Mouse (Mus musculus) right cerebral cortex, postnatal 36 days (tissue): ENCODE measurements around the gene Fndc3b.
"Not testable (repeated sequence)": the region's sequence is repeated elsewhere in the genome, so short reads cannot be mapped to it uniquely, and the experiment has no call there.

Source experiments
- DNase-seq, 2 experiments: peaks; one replicate each; pipeline ENCODE4 v3.0.0; 2022; ENCODE audit warnings: low spot score in 2 of 2, mixed read lengths in 1 of 2

The Fndc3b gene

DNA sequence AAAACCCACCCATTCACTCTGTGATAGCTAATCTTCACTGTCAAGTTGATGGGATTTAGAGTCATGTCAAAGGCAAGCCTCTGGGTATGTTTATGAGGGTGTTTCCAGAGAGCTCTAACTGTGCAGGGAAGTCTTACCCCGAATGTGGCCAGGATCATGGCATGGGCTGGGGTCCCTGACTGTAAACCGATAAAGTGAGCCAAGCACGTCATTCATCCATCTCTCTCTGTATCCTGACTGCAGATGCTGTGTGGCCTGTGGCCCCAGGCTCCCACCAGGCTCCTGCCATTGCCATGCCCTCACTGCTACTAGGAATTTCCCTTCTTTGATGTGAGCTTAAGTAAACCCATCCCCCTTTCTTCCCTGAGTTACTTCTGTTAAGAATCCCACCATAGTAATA lies 297.5 kb downstream of the Fndc3b start:
- DNase-seq, result no peak

DNA sequence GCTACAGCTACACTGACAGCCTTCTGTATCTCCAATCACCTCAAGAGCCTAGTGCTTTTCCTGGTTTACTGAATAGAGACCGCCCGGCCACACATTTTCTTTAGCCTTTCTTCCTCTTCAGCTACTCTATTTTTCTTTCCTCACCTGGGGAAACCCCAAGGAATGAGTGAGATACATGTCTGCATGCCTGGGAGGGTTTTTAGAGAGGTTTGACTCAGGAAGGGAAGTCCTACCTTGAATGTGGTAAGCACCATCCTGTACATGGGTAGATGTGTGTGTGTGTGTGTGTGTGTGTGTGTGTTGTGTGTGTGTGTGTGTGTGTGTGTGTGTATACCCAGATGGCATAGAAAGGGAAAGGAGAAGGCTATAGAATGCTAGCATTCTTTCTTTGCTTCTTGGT lies 299.8 kb downstream of the Fndc3b start:
- DNase-seq, result no peak

DNA sequence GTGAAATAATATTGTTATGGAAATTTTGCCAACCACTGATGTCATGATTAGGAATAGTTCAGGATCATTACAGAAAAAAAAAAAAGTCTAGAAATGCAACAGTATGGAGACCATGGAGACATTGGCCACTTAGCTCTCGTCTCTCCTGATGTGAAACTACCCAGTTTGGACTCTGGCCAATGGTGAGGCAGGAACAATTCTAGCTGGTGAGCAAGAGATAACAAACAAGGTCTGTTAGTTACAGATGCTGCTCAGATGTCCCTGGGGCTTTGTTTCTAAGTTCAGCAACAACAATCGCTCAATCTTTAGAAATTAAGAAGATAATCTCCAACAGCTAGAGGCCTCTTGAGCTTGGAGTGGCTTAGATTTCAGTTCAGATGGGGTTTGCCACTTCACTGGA lies 302.5 kb downstream of the Fndc3b start:
- DNase-seq, result no peak

DNA sequence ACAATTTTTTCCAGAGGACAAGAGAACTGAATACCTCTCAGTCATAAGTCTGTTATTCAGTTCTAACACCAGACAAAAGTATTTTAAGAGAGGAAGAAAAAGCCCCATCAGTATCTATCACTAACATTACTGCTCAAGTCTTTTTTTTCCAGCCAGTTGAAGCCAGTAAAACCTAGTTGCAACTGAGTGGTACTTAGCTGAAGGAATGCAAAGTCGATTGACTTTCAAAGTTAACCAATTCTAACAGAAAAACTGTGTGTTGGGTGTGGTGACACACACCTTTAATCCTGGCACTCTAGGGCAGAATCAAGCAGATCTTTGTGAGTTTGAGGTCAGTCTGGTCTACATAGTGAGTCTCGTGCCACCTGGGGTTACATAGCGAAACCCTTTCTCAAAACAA lies 304.7 kb downstream of the Fndc3b start:
- no peak for DNase-seq

DNA sequence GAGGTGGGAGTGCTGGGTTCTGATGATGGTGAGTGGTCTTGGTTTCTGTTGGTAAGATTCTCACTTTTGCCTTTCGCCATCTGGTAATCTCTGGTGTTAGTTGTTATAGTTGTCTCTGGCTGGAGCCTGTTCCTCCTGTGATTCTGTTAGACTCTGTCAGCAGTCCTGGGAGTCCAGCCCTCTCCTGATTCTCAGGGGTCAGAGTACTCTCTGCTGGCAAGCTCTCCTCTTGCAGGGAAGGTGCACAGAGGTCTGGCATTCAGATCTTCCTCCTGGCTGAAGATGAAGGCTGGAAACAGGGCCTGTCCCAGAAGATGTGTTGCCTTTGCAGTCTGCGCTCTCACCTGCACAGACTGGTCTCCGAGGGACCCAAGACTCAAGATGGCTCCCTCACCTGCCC lies 310.1 kb downstream of the Fndc3b start:
- not testable (repeated sequence) for DNase-seq

DNA sequence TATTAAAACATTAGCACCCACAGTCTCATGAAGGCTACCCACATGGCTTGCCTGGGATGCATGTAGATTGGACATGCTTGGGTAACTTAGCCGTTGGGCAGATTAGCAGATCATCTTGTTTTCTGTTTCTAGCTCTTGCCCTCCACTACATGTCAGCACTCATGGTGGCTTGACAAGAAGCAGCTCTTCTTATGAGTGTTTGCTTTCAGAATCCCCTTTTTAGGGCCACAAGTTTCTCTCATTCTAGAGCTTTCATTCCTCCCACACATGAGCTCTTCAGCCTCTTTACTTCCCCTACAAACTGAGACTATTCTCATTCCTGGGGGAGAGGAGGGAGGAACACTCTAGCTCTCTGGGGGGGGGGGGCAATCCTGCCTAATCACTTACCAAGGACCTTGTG lies 321.2 kb downstream of the Fndc3b start:
- DNase-seq, result no peak

DNA sequence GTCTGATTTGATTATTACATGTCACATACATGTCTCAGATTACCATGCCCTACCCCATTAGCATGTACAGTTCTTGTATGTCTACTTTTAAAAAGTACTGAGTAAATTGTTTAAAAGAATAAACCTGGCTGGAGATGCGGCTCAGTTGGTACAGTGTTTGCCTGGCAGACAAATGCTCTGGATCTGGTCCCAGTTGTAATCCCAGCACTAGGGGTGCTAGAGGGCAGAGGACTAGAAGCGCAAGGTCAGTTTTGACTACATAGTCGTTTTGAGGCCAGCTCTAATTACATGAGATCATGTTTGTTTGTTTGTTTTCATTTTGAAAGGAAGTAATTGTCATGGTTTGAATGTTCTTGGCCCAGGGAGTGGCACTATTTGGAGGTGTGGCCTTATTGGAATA lies 326.3 kb downstream of the Fndc3b start:
- no peak for DNase-seq

DNA sequence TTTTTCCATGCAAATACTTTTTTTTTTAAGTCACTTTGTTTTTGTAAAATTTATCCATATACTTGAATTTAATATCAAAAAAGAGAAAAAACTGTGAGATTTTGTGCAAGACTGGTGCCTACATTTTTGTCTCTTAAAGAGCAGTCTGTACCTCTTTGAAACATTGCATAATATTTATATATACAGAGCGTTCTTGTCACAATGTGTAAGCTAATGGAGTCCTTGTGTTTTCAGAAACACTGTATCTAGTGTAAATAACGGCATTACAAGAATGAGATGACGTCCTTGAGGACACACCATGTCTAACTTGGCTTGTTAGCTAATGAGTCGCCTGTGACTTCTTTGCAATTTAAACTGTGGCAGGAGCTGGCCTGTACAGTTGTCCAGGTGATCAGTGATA lies 333.2 kb downstream of the Fndc3b start:
- no peak for DNase-seq

DNA sequence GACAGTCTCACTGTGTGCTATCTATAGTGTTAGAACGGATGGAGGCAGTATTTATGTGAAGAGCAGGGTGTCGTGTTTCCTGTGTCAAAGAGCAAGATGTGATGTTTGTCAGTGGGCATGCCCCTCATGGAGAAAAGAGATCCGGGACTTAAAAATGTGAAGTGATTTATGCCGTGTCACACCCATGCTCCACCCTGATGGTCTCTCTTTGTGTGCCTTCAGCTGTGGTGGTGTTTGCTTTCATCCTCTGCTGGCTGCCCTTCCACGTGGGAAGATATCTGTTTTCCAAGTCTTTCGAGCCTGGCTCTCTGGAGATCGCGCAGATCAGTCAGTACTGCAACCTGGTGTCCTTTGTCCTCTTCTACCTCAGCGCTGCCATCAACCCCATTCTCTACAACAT lies 336.7 kb downstream of the Fndc3b start:
- DNase-seq, result no peak

DNA sequence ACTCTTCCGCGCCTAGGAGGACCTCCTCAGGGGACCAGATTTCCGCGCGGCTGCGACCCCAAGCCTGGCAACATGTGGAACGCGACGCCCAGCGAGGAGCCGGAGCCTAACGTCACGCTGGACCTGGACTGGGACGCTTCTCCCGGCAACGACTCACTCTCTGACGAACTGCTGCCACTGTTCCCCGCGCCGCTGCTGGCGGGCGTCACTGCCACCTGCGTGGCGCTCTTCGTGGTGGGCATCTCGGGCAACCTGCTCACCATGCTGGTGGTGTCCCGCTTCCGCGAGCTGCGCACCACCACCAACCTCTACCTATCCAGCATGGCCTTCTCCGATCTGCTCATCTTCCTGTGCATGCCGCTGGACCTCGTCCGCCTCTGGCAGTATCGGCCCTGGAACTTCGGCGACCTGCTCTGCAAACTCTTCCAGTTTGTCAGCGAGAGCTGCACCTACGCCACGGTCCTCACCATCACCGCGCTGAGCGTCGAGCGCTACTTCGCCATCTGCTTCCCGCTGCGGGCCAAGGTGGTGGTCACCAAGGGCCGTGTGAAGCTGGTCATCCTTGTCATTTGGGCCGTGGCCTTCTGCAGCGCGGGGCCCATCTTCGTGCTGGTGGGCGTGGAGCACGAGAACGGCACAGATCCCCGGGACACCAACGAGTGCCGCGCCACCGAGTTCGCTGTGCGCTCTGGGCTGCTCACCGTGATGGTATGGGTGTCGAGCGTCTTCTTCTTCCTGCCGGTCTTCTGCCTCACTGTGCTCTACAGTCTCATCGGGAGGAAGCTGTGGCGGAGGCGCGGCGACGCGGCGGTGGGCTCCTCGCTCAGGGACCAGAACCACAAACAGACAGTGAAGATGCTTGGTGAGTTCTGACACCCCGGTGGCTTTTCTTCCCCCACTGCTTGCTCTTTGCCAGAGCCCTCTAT lies 339.1 kb downstream of the Fndc3b start:
- DNase-seq, result no peak

DNA sequence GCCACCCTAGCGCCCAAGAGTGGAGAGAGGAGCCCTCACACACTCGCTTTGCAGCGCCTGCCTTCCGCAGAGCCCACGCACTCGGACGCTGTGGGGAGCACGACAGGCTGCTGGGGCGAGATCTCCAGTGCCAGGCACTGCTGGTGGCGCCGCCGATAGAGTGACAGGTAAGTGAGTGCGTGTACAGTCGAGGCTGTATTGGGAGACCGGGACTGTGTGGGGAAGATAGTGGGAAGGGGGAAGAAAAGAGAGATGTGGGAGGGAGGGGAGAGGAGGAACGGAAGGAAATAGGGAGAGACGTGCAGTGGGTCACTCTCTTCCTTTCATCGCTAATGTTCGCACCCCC lies 339.9 kb downstream of the Fndc3b start, which contains the start of gene Ghsr:
Gene Ghsr (plus strand): TSS at position 76 of the 346 bp plus-strand sequence.
- no peak for DNase-seq

DNA sequence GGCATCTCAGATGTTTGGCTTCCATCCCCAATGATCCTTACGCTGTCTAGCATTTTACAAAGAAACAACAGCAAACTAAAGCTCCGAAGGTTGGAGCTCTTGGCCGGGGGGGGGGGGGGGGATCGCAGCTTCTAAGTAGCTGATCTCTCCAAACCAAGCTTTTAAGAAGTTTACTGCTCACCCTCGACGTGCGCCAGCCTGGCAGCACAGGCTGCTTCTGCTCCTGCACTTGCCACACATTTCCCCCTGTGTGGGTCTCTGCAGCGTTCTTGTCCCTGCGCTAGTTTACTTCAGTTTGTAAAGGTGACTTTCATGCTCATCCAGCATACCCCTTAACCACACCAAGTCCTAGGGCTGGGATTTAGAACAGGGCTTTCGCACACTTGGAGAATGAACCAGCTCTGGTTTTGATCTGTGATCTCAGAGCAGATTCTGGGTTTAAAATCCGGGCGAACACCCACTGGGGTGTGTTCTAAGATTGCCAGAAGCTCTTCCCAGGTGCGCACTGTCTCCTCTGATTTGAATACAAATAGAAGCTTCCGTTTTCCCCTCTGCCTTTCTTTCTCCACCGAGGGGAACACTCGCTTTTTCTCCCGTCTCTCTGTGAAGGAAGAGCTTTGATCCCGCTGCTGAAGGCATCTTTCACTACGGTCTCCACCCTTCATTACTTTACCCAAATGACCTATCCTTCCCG lies 340.4 kb downstream of the Fndc3b start:
- no peak for DNase-seq

DNA sequence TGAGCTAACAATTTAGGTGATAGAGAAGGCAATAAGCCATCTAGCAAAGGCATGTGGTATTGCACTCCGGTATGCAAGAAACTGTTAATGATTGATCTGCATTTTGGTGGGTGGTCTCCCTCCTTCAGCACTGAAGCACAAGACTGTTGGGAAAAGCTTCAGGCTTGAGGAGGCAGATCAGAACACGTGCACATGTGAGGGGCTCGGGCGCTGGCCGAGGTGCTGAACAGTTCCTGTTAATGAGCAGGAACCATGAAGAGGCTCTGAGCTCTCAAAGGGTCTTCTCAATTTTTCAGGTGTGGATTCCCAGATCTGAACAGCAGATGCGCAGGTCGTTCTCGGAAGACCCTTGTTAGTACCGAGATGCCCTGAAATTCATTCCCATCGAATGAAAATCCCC lies 341.0 kb downstream of the Fndc3b start:
- DNase-seq, result no peak
